Mouse (Mus musculus) G1E-ER4 (cell line): ENCODE data around the gene Gm20388. TPM values are rescaled to one million over a fixed set of nuclear protein-coding genes. Genes with fewer than 3 reads are reported as not detected.

Experiments used
- GATA1 ChIP-seq: IDR thresholded peaks from one replicate; pipeline ENCODE4 v1.8.0; 2012; ENCODE audit warnings: low read length, inconsistent platforms
- polyA plus RNA-seq: library from polyadenylated mRNA; stranded (reverse); fragments of >175 nt; gene quantifications from 2 replicates; pipeline ENCODE4 v1.2.3, GENCODE M21; 2012

Gene Gm20388
- polyA plus RNA-seq, 1 experiment = not detected

DNA sequence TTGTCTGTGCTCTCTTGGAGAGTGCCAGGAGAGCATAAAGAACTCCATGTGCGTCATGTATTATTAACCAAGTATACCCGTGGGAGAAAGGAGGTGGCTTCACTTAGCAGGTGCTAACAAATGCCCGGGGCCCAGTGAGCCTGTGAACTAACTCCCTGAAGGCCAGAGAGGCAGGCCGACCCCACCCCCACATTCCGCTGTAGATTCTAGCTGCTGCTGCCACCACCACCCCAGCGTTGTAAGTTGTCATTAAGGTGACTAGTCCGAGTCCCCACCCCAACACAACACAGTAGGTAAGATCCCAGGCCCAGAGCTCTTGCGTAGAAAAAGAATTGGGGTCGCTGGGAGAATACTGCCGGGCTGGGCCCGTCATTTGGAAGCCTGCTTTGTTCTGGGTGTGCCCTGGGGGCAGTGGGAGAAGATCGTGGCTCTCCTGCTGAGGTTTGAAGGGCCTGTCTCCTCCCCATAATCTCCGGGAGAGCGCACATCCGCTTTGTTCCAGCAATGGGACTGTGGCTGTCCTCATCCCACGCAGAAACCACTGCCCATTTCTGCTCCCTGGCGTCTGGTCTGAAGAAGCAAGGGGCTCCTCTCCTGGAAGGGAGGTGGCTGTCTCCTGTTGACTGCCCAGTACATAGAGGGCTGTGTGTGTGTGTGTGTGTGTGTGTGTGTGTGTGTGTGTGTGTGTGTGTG, 1214.1 kb downstream of the Gm20388 start:
- TF ChIP-seq GATA1 = no peak

DNA sequence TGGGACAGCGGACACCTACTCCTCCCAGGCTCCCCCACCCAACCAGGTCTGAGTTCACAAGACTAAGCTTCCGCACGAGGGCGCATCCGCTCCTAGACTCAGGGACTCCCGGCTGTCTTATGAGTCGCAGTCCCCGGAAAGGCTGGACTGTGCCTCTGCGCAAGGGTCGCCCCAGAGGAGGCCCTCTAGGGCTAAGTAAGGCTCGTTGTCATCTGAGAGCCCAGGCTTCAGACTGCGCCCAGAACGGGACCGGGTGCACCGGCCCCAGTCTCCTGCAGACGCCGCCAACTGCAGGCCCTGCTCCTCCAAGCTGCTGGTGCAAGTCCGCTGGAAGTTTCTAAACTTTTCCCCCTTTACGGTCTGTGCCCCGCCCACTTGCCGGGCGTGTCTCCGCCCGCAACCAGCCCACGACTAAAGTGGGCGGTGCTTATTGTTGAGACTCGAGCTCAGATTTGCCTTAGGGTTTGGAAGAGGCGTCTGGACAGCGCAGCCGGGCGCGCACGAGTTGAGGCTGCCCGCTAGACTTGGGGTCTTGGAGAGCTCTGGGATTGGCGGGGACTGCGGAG, 1214.8 kb downstream of the Gm20388 start:
- no peak for TF ChIP-seq GATA1

DNA sequence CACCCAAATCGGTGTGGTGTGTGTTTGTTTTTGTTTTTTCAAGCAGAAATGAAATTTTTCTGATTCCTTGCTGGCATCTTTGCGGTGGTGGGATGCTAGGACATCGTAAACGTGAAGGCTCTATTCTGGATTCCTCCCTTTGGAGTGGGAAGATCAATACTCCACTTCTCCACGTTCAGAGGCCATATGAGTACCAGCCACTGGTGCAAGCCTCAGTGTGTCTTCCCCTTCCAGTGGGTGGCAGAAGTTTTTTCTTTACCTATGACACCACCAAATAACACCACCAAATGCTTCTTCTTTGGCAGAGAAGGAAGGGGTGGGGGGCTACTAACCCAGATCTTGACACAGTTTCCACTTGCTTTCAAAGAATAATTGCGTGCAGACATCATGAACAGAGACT, 1215.5 kb downstream of the Gm20388 start:
- no peak for TF ChIP-seq GATA1

- no peak for TF ChIP-seq GATA1
These were observed 1216.1 kb downstream of the Gm20388 start for GRCm38 (mm10) chr8:121126694-121127093.

DNA sequence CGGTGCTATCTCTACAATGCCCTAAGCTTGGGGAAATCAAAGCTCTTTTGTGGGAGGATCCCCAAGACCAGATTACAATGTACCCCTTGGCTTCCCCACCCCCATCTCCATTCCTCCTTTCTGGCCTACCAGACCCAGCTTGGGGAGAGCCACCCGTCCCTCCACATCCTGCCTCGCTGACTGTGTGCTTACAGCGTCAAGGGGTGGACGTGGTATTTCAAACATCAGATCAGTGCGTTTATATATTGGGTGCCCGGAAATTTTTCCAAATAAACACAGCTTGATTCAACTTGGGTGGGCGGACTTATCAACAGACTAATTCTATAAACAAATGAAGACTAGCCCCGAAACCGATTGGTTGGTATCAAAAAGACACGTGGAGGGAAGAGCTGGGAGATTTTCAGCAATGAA, 1216.7 kb downstream of the Gm20388 start:
- TF ChIP-seq GATA1 = no peak

DNA sequence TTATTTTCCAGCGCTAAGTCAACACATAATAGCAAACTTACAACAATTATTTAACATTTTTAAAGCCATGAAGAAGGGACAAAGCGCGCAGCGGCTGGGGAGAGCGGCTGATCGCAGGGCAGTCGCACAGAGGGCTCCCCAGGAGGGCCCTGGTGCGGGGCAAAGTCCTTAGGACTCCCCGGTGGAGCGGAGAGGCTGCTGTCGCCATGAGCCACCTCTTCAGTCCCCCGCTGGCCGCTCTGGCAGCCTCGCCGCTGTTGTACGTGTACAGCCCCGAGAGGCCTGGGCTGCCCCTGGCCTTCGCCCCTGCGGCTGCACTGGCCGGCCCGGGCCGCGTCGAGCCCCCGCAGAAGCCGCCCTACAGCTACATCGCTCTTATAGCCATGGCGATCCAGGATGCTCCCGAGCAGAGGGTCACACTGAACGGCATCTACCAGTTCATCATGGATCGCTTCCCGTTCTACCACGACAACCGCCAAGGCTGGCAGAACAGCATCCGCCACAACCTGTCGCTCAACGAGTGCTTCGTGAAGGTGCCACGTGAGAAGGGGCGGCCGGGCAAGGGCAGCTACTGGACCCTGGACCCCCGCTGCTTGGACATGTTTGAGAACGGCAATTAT, 1217.2 kb downstream of the Gm20388 start, which contains the start of gene Foxl1:
Foxl1 (plus strand) TSS at position 185 of the 620 bp plus-strand sequence.
- TF ChIP-seq GATA1 = no peak

DNA sequence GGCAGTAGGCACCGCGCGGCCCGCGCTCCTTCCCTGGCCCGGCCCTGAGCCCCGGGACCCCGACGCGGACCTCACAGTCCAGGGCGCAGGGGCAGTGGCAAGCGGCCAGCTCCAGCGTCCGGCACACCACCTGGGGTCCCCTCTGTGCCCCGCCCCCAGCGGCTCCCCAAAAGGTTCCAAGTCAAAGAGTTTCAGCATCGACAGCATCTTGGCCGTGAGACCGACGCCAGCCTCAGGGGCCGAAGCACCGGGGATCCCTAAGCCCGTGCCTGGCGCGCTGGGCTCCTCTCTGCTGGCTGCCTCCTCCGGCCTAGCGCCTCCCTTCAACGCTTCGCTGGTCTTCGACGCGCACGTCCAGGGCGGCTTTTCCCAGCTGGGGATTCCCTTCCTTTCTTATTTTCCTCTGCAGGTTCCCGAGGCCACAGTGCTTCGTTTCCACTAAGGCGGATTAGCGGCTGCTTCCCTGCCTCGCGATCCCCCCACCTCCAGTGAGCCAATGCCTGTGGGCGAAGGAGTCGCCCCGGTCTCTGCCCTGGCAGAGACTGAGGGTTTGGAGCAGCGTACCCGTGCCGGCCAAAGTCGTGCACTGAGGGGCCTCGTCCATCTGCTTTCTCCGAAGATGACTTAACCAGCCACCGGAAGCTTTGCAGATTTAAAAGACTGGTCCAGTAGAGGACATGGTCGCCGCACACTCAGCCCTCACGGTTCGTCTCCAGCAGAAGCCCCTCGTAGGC, 1218.1 kb downstream of the Gm20388 start:
- TF ChIP-seq GATA1 = no peak

- TF ChIP-seq GATA1 = no peak
These were observed 1218.8 kb downstream of the Gm20388 start for GRCm38 (mm10) chr8:121129265-121129940.

GRCm38 (mm10) chr8:121130522-121130921, 1219.9 kb downstream of the Gm20388 start:
- no peak for TF ChIP-seq GATA1

GRCm38 (mm10) chr8:121132961-121133513, 1222.4 kb downstream of the Gm20388 start:
- TF ChIP-seq GATA1 = no peak

- no peak for TF ChIP-seq GATA1
These were observed 1223.5 kb downstream of the Gm20388 start for GRCm38 (mm10) chr8:121134102-121134501.

- no peak for TF ChIP-seq GATA1
These were observed 1223.9 kb downstream of the Gm20388 start for GRCm38 (mm10) chr8:121134512-121134911.

GRCm38 (mm10) chr8:121136856-121137255, 1226.2 kb downstream of the Gm20388 start:
- no peak for TF ChIP-seq GATA1

DNA sequence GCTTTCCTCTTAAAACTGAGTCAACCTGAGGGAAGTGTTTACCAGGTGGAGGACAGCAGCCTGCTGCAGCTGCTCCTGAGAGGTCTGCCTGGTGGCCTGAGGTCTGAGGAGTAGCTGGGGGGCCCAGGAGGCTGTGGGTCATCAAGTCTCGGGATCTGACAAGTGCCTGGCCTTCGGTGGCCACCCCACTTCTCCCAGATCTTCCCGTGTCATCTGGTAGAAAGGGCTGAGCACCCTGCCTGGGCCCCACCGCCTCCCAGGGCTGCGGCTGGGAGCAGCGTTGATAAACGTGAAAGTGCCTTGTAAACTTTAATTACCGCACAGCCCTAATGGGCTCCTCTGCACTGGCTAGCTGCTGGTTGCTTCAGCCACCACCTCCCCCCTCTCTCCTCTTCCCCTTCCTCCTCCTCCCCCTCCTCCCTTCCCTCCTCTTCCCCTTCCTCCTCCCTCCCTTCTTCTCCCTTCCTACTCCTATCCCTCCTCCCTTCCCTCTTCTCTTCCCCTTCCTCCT, 1238.0 kb downstream of the Gm20388 start:
- TF ChIP-seq GATA1 = no peak

DNA sequence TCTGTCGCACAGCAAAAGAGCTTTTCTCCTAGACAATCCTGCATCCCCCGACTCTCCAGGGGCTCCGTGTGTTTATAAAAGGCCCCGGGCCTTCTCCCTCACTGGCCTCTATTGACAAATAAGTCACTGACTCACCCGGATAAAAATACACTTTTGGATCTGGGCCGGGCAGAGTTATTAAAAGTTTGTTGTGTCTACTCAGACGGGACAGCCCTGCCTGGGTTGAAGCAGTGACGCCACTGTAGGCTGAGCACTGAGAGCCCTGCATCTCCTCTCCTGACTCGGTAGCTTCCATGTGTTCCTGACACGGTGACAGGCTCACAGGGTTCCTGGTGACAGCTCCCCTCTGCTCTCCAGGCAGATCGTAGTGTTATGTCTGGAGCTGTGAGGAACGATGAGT, 1241.8 kb downstream of the Gm20388 start:
- no peak for TF ChIP-seq GATA1

DNA sequence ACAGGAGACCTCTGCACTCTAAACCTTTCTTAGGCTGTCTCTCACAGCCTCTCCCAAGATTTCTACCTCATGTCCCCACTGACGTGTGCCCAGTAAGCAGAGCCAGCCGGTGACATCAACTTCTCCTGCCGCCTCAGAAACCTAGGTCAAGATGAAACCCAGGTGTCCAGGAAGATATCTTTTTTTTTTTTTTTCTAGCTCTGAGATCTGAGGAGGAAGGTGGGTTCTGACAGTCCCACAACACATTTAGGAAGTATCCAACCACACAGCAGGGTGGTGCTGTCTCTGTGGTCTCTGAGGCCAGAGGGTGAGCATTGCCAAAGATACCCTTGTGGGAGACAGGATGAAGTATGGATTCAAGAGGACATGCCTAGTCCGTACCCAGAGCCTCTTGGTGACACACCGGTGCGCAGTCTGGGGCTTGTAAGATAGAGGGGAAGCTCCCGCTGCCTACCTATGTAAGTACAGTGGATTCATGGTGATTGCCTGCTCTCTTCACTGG, 1246.4 kb downstream of the Gm20388 start:
- TF ChIP-seq GATA1 = no peak
